Mouse (Mus musculus) spleen, adult 12 weeks (tissue): Measurements from ENCODE around the gene Rccd1.
"Not testable (repeated sequence)": the region's sequence is repeated elsewhere in the genome, so short reads cannot be mapped to it uniquely, and the experiment has no call there.

ENCODE experiments used
- DNase-seq: peaks from one replicate; pipeline ENCODE4 v3.0.0; 2022; ENCODE audit warnings: low spot score

Rccd1 gene

DNA sequence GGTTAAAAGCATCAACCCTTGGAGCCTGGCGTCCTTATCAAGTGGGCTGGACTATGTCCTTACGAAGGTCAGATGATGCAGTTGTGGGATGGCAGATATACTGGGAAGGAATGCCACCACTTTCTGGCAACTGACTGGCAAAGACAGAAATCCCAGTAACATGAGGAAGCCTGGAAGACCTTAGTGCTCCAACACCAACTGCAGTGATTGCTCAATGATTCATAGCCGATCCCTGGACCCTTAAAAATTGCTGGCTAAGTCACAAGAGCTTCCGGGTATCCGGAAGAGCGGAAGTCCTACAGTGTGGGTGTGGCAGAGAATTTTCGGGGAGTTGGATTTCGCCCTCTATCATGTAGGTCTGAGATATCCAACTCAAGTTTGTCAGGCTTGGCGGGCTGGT lies 21.9 kb upstream of the Rccd1 start:
- DNase-seq = no peak

DNA sequence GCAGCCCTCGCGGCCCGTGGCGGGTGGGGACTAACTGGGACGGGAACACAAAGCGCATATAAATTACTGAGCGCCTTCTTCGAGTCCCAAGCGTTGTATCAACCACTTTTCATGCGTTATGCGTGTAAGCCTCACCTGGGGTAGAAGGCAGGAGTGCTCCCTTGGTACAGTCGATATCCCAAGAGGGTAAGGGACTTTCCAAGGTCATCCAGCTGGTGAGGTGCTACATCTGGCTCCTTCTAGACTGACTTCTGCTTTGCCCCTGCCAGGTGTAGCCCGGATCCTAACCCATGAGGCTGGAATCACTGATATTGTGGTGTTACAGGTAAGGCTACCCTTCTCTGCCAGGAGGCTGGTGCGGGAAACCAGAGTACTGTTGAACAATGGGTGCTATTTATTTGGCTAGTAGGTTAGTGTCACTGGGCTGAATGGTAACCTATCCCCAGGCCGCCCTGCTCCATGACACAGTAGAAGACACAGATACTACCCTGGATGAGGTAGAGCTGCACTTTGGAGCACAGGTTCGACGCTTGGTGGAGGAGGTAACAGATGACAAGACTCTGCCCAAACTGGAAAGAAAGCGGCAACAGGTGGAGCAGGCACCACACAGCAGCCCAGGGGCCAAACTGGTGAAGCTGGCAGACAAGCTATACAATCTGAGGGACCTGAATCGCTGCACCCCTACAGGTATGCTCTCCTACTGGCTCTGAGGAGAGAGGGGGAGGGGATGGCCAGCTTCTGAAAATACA lies 19.2 kb upstream of the Rccd1 start:
- DNase-seq = no peak

DNA sequence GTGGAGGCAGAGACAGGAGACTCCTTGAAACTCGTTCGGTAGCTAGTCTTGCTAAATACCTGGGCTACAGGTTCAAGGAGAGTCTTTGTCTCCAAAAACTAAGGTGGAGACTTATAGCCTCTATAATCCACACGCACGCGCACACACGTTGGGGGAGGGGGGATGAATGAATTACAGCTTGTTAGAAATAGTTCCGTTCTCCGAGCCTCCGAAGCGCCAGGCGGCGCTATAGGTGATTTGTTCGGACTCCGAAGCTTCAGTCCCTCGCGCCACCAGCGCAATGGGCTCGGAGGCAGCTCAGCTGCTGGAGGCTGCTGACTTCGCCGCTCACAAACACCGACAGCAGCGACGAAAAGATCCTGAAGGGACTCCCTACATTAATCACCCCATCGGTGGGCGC lies 18.6 kb upstream of the Rccd1 start, which contains the start of gene Hddc3:
Hddc3 (plus strand) TSS at position 247 of the 400 bp plus-strand sequence.
- DNase-seq = peak; percentile 83

GRCm38 (mm10) chr7:80341793-80342192 lies 17.5 kb upstream of the Rccd1 start:
- no peak for DNase-seq

GRCm38 (mm10) chr7:80340793-80341192 lies 16.5 kb upstream of the Rccd1 start, which contains the start of gene Unc45a:
Unc45a (minus strand) TSS chr7:80341005.
- peak; percentile 62 for DNase-seq

- peak; percentile 97 for DNase-seq
These were observed 15.8 kb upstream of the Rccd1 start for GRCm38 (mm10) chr7:80339793-80340628.

- no peak for DNase-seq
These were observed 15.1 kb upstream of the Rccd1 start for GRCm38 (mm10) chr7:80339371-80339770.

- DNase-seq = no peak
These were observed 12.7 kb upstream of the Rccd1 start for GRCm38 (mm10) chr7:80336932-80337331.

DNA sequence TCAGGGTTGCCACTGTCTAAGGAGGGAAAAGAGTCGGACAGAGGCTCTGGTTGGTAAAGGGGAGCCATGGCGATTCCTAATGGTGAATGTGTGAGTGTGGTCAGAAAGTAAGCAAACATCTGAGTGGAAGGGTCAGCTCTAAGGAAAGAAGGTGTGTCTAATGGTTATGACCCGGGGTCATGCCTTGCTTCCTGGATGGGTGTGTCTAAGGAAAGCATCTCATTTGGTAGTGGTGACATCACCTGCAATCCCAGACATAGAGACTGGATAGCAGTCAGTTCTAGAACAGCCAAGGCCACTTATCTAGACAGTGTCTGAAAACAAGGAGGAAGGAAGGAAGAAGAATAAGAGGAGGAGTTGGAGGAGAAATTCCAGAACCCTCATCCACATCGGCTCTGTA lies 10.6 kb upstream of the Rccd1 start:
- no peak for DNase-seq

- DNase-seq = no peak
These were observed 7.2 kb upstream of the Rccd1 start for GRCm38 (mm10) chr7:80331433-80331832.

GRCm38 (mm10) chr7:80330278-80330677 lies 6.0 kb upstream of the Rccd1 start:
- DNase-seq = no peak

DNA sequence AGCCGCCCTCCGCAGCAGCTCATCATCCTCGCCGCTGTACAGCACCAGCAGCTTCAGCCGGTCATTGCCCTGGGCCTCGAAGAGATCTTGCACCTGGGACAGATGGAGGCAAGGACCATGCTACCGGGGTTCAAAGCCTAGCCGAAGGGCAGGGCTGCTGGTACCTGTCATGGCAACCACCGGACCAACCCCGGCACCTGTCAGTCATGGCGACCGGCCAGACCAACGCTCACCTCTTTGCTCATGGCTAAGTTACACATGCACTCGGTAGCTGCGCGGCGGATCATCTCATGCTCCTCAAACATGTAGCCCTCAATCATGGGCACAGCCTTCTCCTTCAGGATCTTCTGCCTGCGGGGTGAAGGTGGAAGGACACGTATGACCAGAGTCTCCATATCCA lies 1.8 kb upstream of the Rccd1 start:
- no peak for DNase-seq

GRCm38 (mm10) chr7:80325292-80325868 lies 1.1 kb upstream of the Rccd1 start:
- no peak for DNase-seq

- not testable (repeated sequence) for DNase-seq
These were observed 514 bp upstream of the Rccd1 start for GRCm38 (mm10) chr7:80324816-80325119.

GRCm38 (mm10) chr7:80323336-80323735 lies 918 bp downstream of the Rccd1 start:
- DNase-seq = no peak

DNA sequence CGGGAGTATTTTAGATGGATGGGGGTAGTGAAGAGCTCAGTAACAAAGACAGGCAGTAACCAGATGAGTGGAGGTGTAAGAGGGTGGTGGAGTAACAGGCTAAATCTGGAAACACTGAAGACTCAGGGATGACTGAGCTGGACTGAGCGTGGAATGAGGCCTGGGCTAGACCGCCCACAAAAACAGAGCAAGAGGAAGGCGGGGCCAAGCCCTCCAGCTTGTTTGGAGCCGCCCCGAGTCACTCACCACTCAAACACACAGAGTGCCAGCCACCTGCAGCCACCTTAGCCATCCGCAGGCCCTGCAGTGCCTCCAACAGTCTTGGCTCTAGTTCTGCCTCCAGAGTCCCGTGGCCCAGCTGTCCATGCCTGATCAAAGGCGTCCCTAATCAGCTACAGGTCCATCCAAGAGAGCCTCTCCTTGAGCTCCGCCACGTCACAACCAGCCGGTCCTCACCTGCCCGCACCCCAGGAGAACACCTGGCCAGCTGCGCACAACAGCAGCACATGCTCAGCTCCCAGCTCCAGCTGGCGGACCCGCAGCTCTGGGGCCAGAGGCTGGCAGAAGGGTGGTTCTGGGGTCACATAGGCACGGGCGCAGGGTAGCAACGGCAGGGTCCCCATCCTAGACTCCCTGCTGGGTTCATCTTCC lies 4.3 kb downstream of the Rccd1 start:
- no peak for DNase-seq

DNA sequence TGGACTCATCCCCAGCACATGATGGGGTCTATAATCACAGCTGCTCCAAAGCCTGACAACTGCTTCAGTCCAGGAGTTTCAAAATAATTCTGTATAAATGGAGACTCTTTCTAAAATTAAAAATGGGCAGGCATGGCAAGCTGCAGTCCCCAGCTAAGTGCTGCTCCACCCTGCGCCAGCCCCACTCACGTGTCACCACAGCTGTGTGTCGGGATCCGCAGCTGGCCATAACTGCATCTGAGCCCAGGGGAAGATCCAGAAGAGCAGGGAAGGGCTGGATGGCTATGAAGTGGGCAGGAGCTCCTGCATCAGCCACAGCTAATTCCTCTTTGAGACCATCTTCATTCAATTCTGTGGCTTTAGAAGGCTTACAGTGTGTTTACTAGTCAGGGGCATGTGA lies 5.6 kb downstream of the Rccd1 start:
- DNase-seq = no peak

DNA sequence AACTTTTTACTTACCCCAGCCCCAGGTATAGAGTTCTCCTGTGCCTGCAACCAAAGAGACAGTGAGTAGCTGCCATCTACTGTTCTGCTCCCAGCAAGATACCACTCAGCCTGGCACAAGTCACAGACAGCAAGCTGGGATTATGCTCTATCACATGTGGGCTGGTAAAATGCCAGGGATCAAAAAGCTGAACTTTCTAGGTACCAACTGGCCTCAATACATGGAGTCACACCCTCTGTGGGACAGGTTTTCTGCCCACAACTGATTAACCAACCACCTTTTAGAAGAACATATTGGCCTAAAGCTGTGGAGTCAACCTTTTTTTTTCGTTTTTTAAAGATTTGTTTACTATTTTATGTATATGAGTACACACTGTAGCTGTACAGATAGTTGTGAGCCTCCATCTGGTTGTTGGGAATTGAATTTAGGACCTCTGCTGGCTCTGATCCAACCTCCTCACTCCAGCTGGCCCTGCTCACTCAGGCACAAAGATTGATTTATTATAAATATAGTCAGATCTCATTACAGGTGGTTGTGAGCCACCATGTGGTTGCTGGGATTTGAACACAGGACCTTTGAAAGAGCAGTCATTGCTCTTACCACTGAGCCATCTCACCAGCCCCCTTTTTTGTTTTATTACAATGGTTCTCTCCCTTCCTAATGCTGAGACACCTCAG lies 6.7 kb downstream of the Rccd1 start:
- no peak for DNase-seq

- no peak for DNase-seq
These were observed 8.5 kb downstream of the Rccd1 start for GRCm38 (mm10) chr7:80315733-80316132.

- no peak for DNase-seq
These were observed 13.5 kb downstream of the Rccd1 start for GRCm38 (mm10) chr7:80310771-80311170.

- no peak for DNase-seq
These were observed 16.5 kb downstream of the Rccd1 start for GRCm38 (mm10) chr7:80307766-80308165.

DNA sequence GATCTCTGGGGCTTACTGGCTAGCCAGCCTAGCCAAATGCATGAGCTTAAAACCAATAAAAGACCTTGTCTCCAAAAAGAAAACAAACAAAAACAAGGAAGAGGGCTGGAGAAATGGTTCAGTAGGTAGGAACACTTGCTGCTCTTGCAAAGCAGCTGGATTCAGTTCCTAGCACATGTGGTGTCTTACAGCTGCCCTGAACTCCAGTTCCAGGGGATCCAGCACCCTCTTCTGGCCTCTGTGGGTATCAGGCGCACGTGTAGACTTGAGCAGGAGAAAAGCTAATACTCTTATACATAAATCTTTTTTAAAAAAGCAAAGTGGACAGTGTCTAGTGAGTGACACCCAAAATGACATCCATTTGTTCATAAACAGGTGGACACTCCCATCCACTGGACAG lies 22.7 kb downstream of the Rccd1 start:
- DNase-seq = no peak
